Mouse (Mus musculus): ENCODE measurements around the gene Tubg2.

- TF ChIP-seq HCFC1 (IDR thresholded peaks at IDR 0.05; ENCODE audit: borderline replicate concordance, insufficient read depth, low read length): no peak
- TF ChIP-seq CHD2 (IDR thresholded peaks at IDR 0.05; ENCODE audit: low read depth, low read length): no peak
These were observed 12.1 kb upstream of the Tubg2 start for GRCm38 (mm10) chr11:101143338-101144225.

All from ES-E14 (cell line).